Mouse (Mus musculus): ENCODE data around the gene Slx1b.

GRCm38 (mm10) chr7:126681221-126681620 is 14.4 kb downstream of the Slx1b start:
- TF ChIP-seq CTCF (IDR thresholded peaks at IDR 0.05; ENCODE audit: borderline replicate concordance, extremely low read depth, insufficient read depth, insufficient read length): no peak
- TF ChIP-seq POLR2A (IDR thresholded peaks at IDR 0.05; ENCODE audit: borderline replicate concordance, extremely low read depth, insufficient read depth, insufficient read length, poor library complexity, severe bottlenecking): no peak
